Mouse (Mus musculus): ENCODE data around the gene Pi16.

DNA sequence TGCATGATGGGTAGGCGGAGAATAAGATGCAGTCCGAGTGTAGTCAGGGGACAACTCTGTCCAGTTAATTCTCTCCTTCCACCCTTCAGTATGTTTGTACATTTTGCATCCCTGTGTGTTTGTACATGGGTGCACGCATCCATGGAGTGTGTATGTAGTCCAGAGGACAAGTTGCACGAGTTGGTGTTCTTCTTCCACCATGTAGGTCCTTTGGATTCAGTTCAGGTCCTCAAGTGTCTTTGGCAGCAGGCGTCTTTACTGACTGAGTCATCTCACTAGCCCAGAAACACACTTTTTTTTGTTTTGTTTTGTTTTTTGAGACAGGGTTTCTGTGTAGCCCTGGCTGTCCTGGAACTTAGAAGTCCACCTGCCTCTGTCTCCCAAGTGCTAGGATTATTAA lies 25.8 kb downstream of the Pi16 start:
- no peak for TF ChIP-seq CTCF (conservative IDR thresholded peaks at IDR 0.05; ENCODE audit: insufficient read depth, insufficient read length, low read depth, low read length)
- TF ChIP-seq POLR2A (IDR thresholded peaks at IDR 0.05; ENCODE audit: low read depth, low read length), result no peak
